Comparison of ENCODE assay signal across 29 mouse cellular contexts in genomic region chr6:146760022-146760421, GRCm38 (mm10). TPM values are rescaled to one million over a fixed set of nuclear protein-coding genes. Genes with fewer than 3 reads are reported as not detected.
"Had no signal": no experiment of that assay in that cellular context is flagged by ENCODE, and none has a peak within 500 bp of the region (broad histone marks: within the 10 kb centered on the region; RNA-seq: fewer than 3 reads in every experiment).

No protein-coding gene starts in this region.

- H3K36me3 ChIP-seq: forebrain, embryonic 15.5 days had no signal

- ATAC-seq: forebrain, embryonic 13.5 days; forebrain, embryonic 14.5 days; forebrain, embryonic 15.5 days; forebrain, embryonic 16.5 days; forebrain, postnatal 0 days had no signal

- H3K27ac ChIP-seq: embryonic facial prominence, embryonic 10.5 days; embryonic facial prominence, embryonic 12.5 days; embryonic facial prominence, embryonic 13.5 days; embryonic facial prominence, embryonic 15.5 days; forebrain, embryonic 10.5 days; forebrain, embryonic 12.5 days; forebrain, embryonic 13.5 days; forebrain, embryonic 15.5 days; gastrocnemius, adult 2 months; heart, adult 2 months; heart, embryonic 10.5 days had no signal

- H3K9me3 ChIP-seq: embryonic facial prominence, embryonic 10.5 days; embryonic facial prominence, embryonic 12.5 days; embryonic facial prominence, embryonic 13.5 days; embryonic facial prominence, embryonic 15.5 days; forebrain, embryonic 10.5 days; forebrain, embryonic 12.5 days; forebrain, embryonic 13.5 days; forebrain, embryonic 15.5 days; heart, embryonic 10.5 days had no signal

- DNase-seq: cerebellum, adult 9-10 months; cerebellum, adult 9-11 months; cerebellum, postnatal 10 days; cerebellum, postnatal 14 days; cerebellum, postnatal 25 days; cerebellum, postnatal 36 days; embryo, embryonic 11 days; forebrain, postnatal 0 days; gastrocnemius, adult 2 months; gastrocnemius, postnatal 10 days; gastrocnemius, postnatal 14 days; gastrocnemius, postnatal 25 days; gastrocnemius, postnatal 36 days; heart, adult 18-20 months; heart, adult 2 months had no signal

- H3K27me3 ChIP-seq: embryonic facial prominence, embryonic 12.5 days; embryonic facial prominence, embryonic 13.5 days; embryonic facial prominence, embryonic 15.5 days; forebrain, embryonic 12.5 days; forebrain, embryonic 13.5 days; forebrain, embryonic 15.5 days had no signal

- H3K9ac ChIP-seq: embryonic facial prominence, embryonic 12.5 days; embryonic facial prominence, embryonic 13.5 days; embryonic facial prominence, embryonic 15.5 days; forebrain, embryonic 12.5 days; forebrain, embryonic 13.5 days; forebrain, embryonic 15.5 days; forebrain, postnatal 0 days had no signal

- H3K4me3 ChIP-seq: embryonic facial prominence, embryonic 10.5 days; embryonic facial prominence, embryonic 12.5 days; embryonic facial prominence, embryonic 13.5 days; embryonic facial prominence, embryonic 15.5 days; erythroblast, embryonic 14.5 days; forebrain, embryonic 10.5 days; forebrain, embryonic 12.5 days; forebrain, embryonic 13.5 days; forebrain, embryonic 15.5 days; gastrocnemius, adult 2 months; heart, adult 2 months; heart, embryonic 10.5 days had no signal

- H3K4me1 ChIP-seq: embryonic facial prominence, embryonic 15.5 days; forebrain, embryonic 15.5 days had no signal

RNA-seq across cellular contexts. Expression of gene Arntl2, which starts 35.8 kb away (rescaled TPM):
- total RNA-seq: common myeloid progenitor, adult 5-6 weeks; granulocyte monocyte progenitor cell, adult 5-6 weeks had no signal
- polyA plus RNA-seq: erythroblast, embryonic 14.5 days had no signal
